Mouse (Mus musculus): ENCODE results near the gene Zfand3. TPM values are rescaled to one million over a fixed set of nuclear protein-coding genes. Genes with fewer than 3 reads are reported as not detected.

The Zfand3 gene
- polyA plus RNA-seq, 1 experiment from 2014 or later: 68.1 TPM

- H3K36me3 ChIP-seq: peaks cover 43% of the 10 kb centered on the region
- no peaks in the 10 kb centered on the region for H3K27me3 ChIP-seq (ENCODE audit: low read depth, poor library complexity, severe bottlenecking)
- no peak overlapping the region for H3K4me3 ChIP-seq
- H3K27ac ChIP-seq (replicated peaks): no peak overlapping the region; the same call in 1 of the 2 replicates
- 90% methylated on average over 13 of the region's 21 CpGs for WGBS
- H3K9me3 ChIP-seq (replicated peaks): no peaks in the 10 kb centered on the region
- no peak for DNase-seq (ENCODE audit: low spot score)
- peaks cover 76% of the 10 kb centered on the region for H3K4me1 ChIP-seq
Observed at GRCm38 (mm10) chr17:30195591-30196183, 191.2 kb downstream of the Zfand3 start.

GRCm38 (mm10) chr17:30196401-30197279 lies 192.1 kb downstream of the Zfand3 start:
- Histone ChIP-seq H3K4me1 (peaks cover 76% of the 10 kb centered on the region), H3K36me3 (peaks cover 43% of the 10 kb centered on the region), H3K27me3 (ENCODE audit: low read depth, poor library complexity, severe bottlenecking) (no peaks in the 10 kb centered on the region), H3K4me3 (no peak overlapping the region), H3K9me3 (replicated peaks) (no peaks in the 10 kb centered on the region), H3K27ac (replicated peaks) (peak overlapping the region; percentile 61; the same call in 1 of the 2 replicates)
- WGBS: 84% methylated on average over 17 of the region's 17 CpGs
- DNase-seq (ENCODE audit: low spot score): no peak

- peaks cover 73% of the 10 kb centered on the region for H3K4me1 ChIP-seq
- H3K27me3 ChIP-seq (ENCODE audit: low read depth, poor library complexity, severe bottlenecking): no peaks in the 10 kb centered on the region
- H3K36me3 ChIP-seq: peaks cover 36% of the 10 kb centered on the region
- no peaks in the 10 kb centered on the region for H3K9me3 ChIP-seq (replicated peaks)
- no peak for DNase-seq (ENCODE audit: low spot score)
- peak overlapping the region; percentile 61; the same call in 1 of the 2 replicates for H3K27ac ChIP-seq (replicated peaks)
- WGBS: 80% methylated on average over 12 of the region's 12 CpGs
- H3K4me3 ChIP-seq: no peak overlapping the region
Observed at GRCm38 (mm10) chr17:30197280-30198030, 192.9 kb downstream of the Zfand3 start.

- WGBS: 74% methylated on average over 10 of the region's 10 CpGs
- Histone ChIP-seq H3K9me3 (replicated peaks) (no peaks in the 10 kb centered on the region), H3K4me3 (no peak overlapping the region), H3K27me3 (ENCODE audit: low read depth, poor library complexity, severe bottlenecking) (no peaks in the 10 kb centered on the region), H3K36me3 (peaks cover 30% of the 10 kb centered on the region), H3K27ac (replicated peaks) (0 out of 2 replicates have a peak overlapping the region, but pooled peaks have one; percentile 23), H3K4me1 (peaks cover 83% of the 10 kb centered on the region)
- no peak for DNase-seq (ENCODE audit: low spot score)
Observed at GRCm38 (mm10) chr17:30198422-30198821, 193.9 kb downstream of the Zfand3 start.

- H3K27me3 ChIP-seq (ENCODE audit: low read depth, poor library complexity, severe bottlenecking): no peaks in the 10 kb centered on the region
- DNase-seq (ENCODE audit: low spot score): no peak
- 91% methylated on average over 13 of the region's 13 CpGs for WGBS
- H3K36me3 ChIP-seq: peaks cover 25% of the 10 kb centered on the region
- H3K4me1 ChIP-seq: peaks cover 89% of the 10 kb centered on the region
- H3K27ac ChIP-seq (replicated peaks): no peak overlapping the region; the same call in 1 of the 2 replicates
- H3K4me3 ChIP-seq: no peak overlapping the region
- no peaks in the 10 kb centered on the region for H3K9me3 ChIP-seq (replicated peaks)
Observed at GRCm38 (mm10) chr17:30199374-30200247, 195.1 kb downstream of the Zfand3 start.

- Histone ChIP-seq H3K9me3 (replicated peaks) (no peaks in the 10 kb centered on the region), H3K4me3 (no peak overlapping the region), H3K4me1 (peaks cover 86% of the 10 kb centered on the region), H3K36me3 (peaks cover 19% of the 10 kb centered on the region), H3K27me3 (ENCODE audit: low read depth, poor library complexity, severe bottlenecking) (no peaks in the 10 kb centered on the region), H3K27ac (replicated peaks) (peak overlapping the region; percentile 46; the same call in 1 of the 2 replicates)
- 93% methylated on average over 4 of the region's 4 CpGs for WGBS
- DNase-seq (ENCODE audit: low spot score): no peak
Observed at GRCm38 (mm10) chr17:30200283-30200682, 195.8 kb downstream of the Zfand3 start.

- WGBS: 92% methylated on average over 17 of the region's 17 CpGs
- Histone ChIP-seq H3K27me3 (ENCODE audit: low read depth, poor library complexity, severe bottlenecking) (no peaks in the 10 kb centered on the region), H3K9me3 (replicated peaks) (no peaks in the 10 kb centered on the region), H3K4me1 (peaks cover 53% of the 10 kb centered on the region), H3K27ac (replicated peaks) (no peak overlapping the region), H3K36me3 (peaks cover 32% of the 10 kb centered on the region), H3K4me3 (no peak overlapping the region)
- no peak for DNase-seq (ENCODE audit: low spot score)
Observed at GRCm38 (mm10) chr17:30205062-30205825, 200.7 kb downstream of the Zfand3 start.

- H3K36me3 ChIP-seq: peaks cover 60% of the 10 kb centered on the region
- H3K4me1 ChIP-seq: peaks cover 13% of the 10 kb centered on the region
- no peaks in the 10 kb centered on the region for H3K9me3 ChIP-seq (replicated peaks)
- 95% methylated on average over 8 of the region's 8 CpGs for WGBS
- H3K27ac ChIP-seq (replicated peaks): no peak overlapping the region
- DNase-seq (ENCODE audit: low spot score): no peak
- H3K27me3 ChIP-seq (ENCODE audit: low read depth, poor library complexity, severe bottlenecking): no peaks in the 10 kb centered on the region
- no peak overlapping the region for H3K4me3 ChIP-seq
Observed at GRCm38 (mm10) chr17:30210262-30210661, 205.7 kb downstream of the Zfand3 start.

- no peak for DNase-seq (ENCODE audit: low spot score)
- Histone ChIP-seq H3K9me3 (replicated peaks) (no peaks in the 10 kb centered on the region), H3K4me1 (peaks cover 18% of the 10 kb centered on the region), H3K4me3 (no peak overlapping the region), H3K27ac (replicated peaks) (no peak overlapping the region), H3K36me3 (peaks cover 60% of the 10 kb centered on the region), H3K27me3 (ENCODE audit: low read depth, poor library complexity, severe bottlenecking) (no peaks in the 10 kb centered on the region)
- 96% methylated on average over 6 of the region's 6 CpGs for WGBS
Observed at GRCm38 (mm10) chr17:30210936-30211335, 206.4 kb downstream of the Zfand3 start.

- Histone ChIP-seq H3K4me1 (peaks cover 17% of the 10 kb centered on the region; the same call in 1 of the 2 replicates), H3K9me3 (replicated peaks) (no peaks in the 10 kb centered on the region), H3K36me3 (peaks cover 59% of the 10 kb centered on the region), H3K27me3 (ENCODE audit: low read depth, poor library complexity, severe bottlenecking) (no peaks in the 10 kb centered on the region), H3K27ac (replicated peaks) (no peak overlapping the region), H3K4me3 (no peak overlapping the region)
- DNase-seq (ENCODE audit: low spot score): no peak
- WGBS: 92% methylated on average over 12 of the region's 12 CpGs
Observed at GRCm38 (mm10) chr17:30212647-30213046, 208.1 kb downstream of the Zfand3 start.

- Histone ChIP-seq H3K4me3 (no peak overlapping the region), H3K36me3 (peaks cover 59% of the 10 kb centered on the region), H3K27ac (replicated peaks) (no peak overlapping the region), H3K9me3 (replicated peaks) (no peaks in the 10 kb centered on the region), H3K27me3 (ENCODE audit: low read depth, poor library complexity, severe bottlenecking) (no peaks in the 10 kb centered on the region), H3K4me1 (peaks cover 17% of the 10 kb centered on the region; the same call in 1 of the 2 replicates)
- DNase-seq (ENCODE audit: low spot score): no peak
- WGBS: 93% methylated on average over 5 of the region's 5 CpGs
Observed at GRCm38 (mm10) chr17:30213371-30213770, 208.8 kb downstream of the Zfand3 start.

Data from midbrain, embryonic 10.5 days (tissue).